Mouse (Mus musculus) stomach, embryonic 16.5 days (tissue): ENCODE measurements around the gene Trpm4. TPM values are rescaled to one million over a fixed set of nuclear protein-coding genes. Genes with fewer than 3 reads are reported as not detected.
"Not testable (repeated sequence)": the region's sequence is repeated elsewhere in the genome, so short reads cannot be mapped to it uniquely, and the experiment has no call there.

Experiments
- ATAC-seq: fragments of 200-750 bp; cut with Nextera tagmentation; 2 replicates; pipeline ENCODE4 v1.8.0; 2017; ENCODE audit warnings: moderate number of reproducible peaks, moderate TSS enrichment; ENCODE audit not compliant: insufficient read depth, low FRiP score
- H3K27ac ChIP-seq: fragments of 300-500 bp; sonication (generic); 2 replicates; pipeline ENCODE4 v1.5.1; 2014; ENCODE audit warnings: low read length
- H3K27me3 ChIP-seq: fragments of 300-500 bp; sonication (generic); 2 replicates; pipeline ENCODE4 v1.6.1; 2014; ENCODE audit warnings: low read length, control low read depth, mixed read lengths; ENCODE audit not compliant: control insufficient read depth, insufficient read depth
- H3K36me3 ChIP-seq: fragments of 300-500 bp; sonication (generic); 2 replicates; pipeline ENCODE4 v1.6.1; 2014; ENCODE audit warnings: low read length; ENCODE audit not compliant: control insufficient read depth, insufficient read depth
- H3K4me1 ChIP-seq: fragments of 300-500 bp; sonication (generic); 2 replicates; pipeline ENCODE4 v1.6.1; 2014; ENCODE audit warnings: low read length, control low read depth, mixed read lengths; ENCODE audit not compliant: control insufficient read depth, insufficient read depth
- H3K4me2 ChIP-seq: fragments of 300-500 bp; sonication (generic); 2 replicates; pipeline ENCODE4 v1.6.1; 2014; ENCODE audit warnings: low read depth, low read length, mixed read lengths
- H3K4me3 ChIP-seq: fragments of 300-500 bp; sonication (generic); replicated peaks from 2 replicates; pipeline ENCODE4 v1.5.1; 2014; ENCODE audit warnings: mild to moderate bottlenecking, low read length
- H3K9ac ChIP-seq: fragments of 300-500 bp; sonication (generic); 2 replicates; pipeline ENCODE4 v1.6.1; 2014; ENCODE audit warnings: low read length
- H3K9me3 ChIP-seq: fragments of 300-500 bp; sonication (generic); replicated peaks from 2 replicates; pipeline ENCODE4 v1.6.1; 2016; ENCODE audit warnings: low read length, control low read depth; ENCODE audit not compliant: control insufficient read depth
- WGBS: fragments of 180-500 bp; shearing (Covaris S2); extraction: QIAGEN DNeasy Blood & Tissue Kit; methylation state at CpG from one replicate; pipeline ENCODE4 v1.1.7; 2014; 5-methylcytosine and 5-hydroxymethylcytosine counted together
- polyA plus RNA-seq: library from polyadenylated mRNA; unstranded; fragments of >200 nt; fragmentation: Nextera tagmentation; extraction: Ambion mirVana; gene quantifications from 2 replicates; pipeline ENCODE4 v1.2.1, GENCODE M21; 2015

Trpm4 gene
- polyA plus RNA-seq, 1 experiment from 2014 or later = 30.1 TPM

DNA sequence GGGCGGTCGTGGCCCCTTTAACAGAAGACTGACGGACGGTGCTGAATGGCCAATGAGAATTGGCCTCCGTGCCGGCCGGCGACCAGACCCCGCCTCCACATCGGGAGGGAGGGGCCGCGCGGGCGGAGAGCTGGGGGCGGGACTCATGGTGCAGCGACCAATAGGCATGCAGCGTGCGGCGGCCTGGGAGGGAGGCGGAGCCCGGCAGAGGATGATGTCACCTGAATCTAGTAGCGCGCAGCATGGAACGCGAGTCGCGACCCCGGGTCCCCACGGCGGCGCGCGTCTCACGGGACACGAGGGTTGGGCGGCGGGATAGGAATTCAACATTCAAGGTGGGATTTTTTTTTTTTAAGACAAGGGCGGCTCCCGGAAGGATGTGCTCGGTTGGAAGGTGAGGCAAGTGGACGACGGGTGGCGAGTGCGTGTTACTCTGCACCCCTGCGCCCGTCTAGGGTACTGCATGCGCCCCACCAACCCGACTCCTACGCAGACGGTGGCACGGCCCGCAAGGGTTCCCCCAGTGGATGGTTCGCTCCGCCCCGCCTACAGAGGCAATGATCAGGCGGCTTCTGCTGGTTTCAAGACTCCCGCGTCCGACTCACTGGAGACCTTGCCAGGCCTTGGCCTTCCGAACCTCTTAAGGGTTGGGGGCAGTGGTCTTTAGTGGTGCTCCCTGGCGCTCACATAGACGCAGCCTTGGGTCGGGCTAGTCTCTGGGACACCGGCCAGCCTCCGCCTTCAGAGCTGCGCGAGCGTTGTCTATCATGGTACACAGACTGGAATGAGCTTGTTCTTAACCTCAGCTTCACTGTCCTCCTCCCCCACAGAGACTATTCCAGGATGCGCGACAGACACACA, 33.7 kb upstream of the Trpm4 start:
- under 1% methylated on average over 70 of the region's 70 CpGs for WGBS
- Histone ChIP-seq H3K36me3 (no peaks in the 10 kb centered on the region), H3K4me2 (peak overlapping the region; percentile 97), H3K9me3 (no peaks in the 10 kb centered on the region), H3K4me3 (peak overlapping the region; percentile 63), H3K27ac (peak overlapping the region; percentile 64; the same call in 1 of the 2 replicates), H3K9ac (peak overlapping the region; percentile 76), H3K27me3 (peaks cover 26% of the 10 kb centered on the region), H3K4me1 (peaks cover 25% of the 10 kb centered on the region)
- peak; percentile 89 for ATAC-seq

GRCm38 (mm10) chr7:45366652-45367019, 33.1 kb upstream of the Trpm4 start, which contains the start of gene Ppfia3:
Gene Ppfia3 (minus strand): TSS chr7:45367019.
- Histone ChIP-seq H3K27ac (peak within 1 kb of the TSS; percentile 64), H3K4me2 (peak within 1 kb of the TSS; percentile 97), H3K4me1 (peaks cover 25% of the 10 kb centered on the region), H3K4me3 (peak within 1 kb of the TSS; percentile 63), H3K27me3 (peaks cover 27% of the 10 kb centered on the region), H3K36me3 (no peaks in the 10 kb centered on the region), H3K9me3 (no peaks in the 10 kb centered on the region), H3K9ac (peak within 1 kb of the TSS; percentile 76)
- peak; percentile 6; the same call in 1 of the 2 replicates for ATAC-seq
- WGBS = under 1% methylated on average over 20 of the region's 26 CpGs

GRCm38 (mm10) chr7:45365742-45366651, 32.4 kb upstream of the Trpm4 start:
- H3K4me3 ChIP-seq = peak overlapping the region; percentile 63
- no peak overlapping the region; the same call in none of the 2 replicates for H3K27ac ChIP-seq
- no peaks in the 10 kb centered on the region for H3K9me3 ChIP-seq
- H3K4me2 ChIP-seq = peak overlapping the region; percentile 97
- no peaks in the 10 kb centered on the region for H3K36me3 ChIP-seq
- ATAC-seq = no peak
- H3K9ac ChIP-seq = peak overlapping the region; percentile 76
- H3K27me3 ChIP-seq = peaks cover 30% of the 10 kb centered on the region
- H3K4me1 ChIP-seq = peaks cover 28% of the 10 kb centered on the region
- 4% methylated on average over 35 of the region's 35 CpGs for WGBS

DNA sequence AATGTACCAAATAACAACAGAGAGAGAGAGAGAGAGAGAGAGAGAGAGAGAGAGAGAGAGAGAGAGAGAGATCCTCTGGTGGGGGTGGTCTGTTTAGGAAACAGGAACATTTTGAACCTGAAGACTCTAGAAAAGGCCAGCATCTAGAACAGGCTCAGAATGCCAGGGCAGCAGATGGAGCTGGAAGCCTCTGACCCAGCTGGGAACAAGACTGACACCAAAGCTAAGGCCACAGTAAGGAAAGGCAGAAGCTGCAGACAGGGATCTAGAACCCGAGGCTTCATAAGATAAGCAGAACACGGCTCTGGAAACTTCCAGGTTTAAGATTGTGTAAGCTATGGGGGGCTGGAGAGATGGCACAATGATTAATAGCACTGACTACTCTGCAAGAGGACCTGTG, 30.4 kb upstream of the Trpm4 start:
- no peak overlapping the region for H3K4me2 ChIP-seq
- no peaks in the 10 kb centered on the region for H3K9me3 ChIP-seq
- no peak for ATAC-seq
- H3K4me1 ChIP-seq = peaks cover 17% of the 10 kb centered on the region
- no peak overlapping the region for H3K9ac ChIP-seq
- peak overlapping the region; percentile 19; the same call in 1 of the 2 replicates for H3K27ac ChIP-seq
- peaks cover 28% of the 10 kb centered on the region for H3K27me3 ChIP-seq
- WGBS = 78% methylated on average over 2 of the region's 2 CpGs
- H3K36me3 ChIP-seq = no peaks in the 10 kb centered on the region
- no peak overlapping the region for H3K4me3 ChIP-seq

DNA sequence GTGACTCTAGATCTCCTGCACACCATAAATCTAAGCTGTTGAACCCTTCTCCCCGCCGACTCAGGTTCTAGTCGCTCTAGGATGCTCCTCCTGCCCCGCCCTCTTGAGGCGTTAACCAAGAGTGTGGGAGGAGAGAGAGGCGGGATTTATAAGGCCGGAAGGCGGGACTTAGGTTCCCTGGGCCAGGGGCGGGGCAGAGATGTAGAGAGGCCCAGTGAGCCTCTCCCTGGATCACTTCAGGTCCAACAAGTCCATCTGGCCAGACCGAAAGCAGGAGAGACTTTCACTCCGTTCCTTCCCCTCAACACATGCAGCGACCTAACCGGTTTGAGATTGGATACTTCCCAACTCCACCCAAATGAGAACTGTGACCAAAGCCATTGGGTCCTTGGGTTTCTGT, 29.2 kb upstream of the Trpm4 start:
- Histone ChIP-seq H3K4me3 (no peak overlapping the region), H3K9ac (no peak overlapping the region), H3K4me1 (peaks cover 15% of the 10 kb centered on the region), H3K36me3 (no peaks in the 10 kb centered on the region), H3K4me2 (0 out of 2 replicates have a peak overlapping the region, but pooled peaks have one; percentile 77), H3K27me3 (peaks cover 20% of the 10 kb centered on the region), H3K27ac (peak overlapping the region; percentile 76; the same call in 1 of the 2 replicates), H3K9me3 (no peaks in the 10 kb centered on the region)
- peak; percentile 24; the same call in 1 of the 2 replicates for ATAC-seq
- 4% methylated on average over 13 of the region's 13 CpGs for WGBS

GRCm38 (mm10) chr7:45361243-45361804, 27.7 kb upstream of the Trpm4 start:
- Histone ChIP-seq H3K9ac (peak overlapping the region; percentile 69), H3K9me3 (no peaks in the 10 kb centered on the region), H3K27me3 (peaks cover 20% of the 10 kb centered on the region), H3K4me3 (peak overlapping the region; percentile 46), H3K4me1 (peaks cover 9% of the 10 kb centered on the region; the same call in 1 of the 2 replicates), H3K27ac (no peak overlapping the region), H3K36me3 (no peaks in the 10 kb centered on the region), H3K4me2 (peak overlapping the region; percentile 77)
- under 1% methylated on average over 43 of the region's 43 CpGs for WGBS
- ATAC-seq = peak; percentile 83

- no peak overlapping the region for H3K9ac ChIP-seq
- H3K27me3 ChIP-seq = peaks cover 20% of the 10 kb centered on the region
- 40% methylated on average over 18 of the region's 18 CpGs for WGBS
- H3K4me1 ChIP-seq = peaks cover 6% of the 10 kb centered on the region; the same call in 1 of the 2 replicates
- H3K4me3 ChIP-seq = peak overlapping the region; percentile 46; the same call in 1 of the 2 replicates
- ATAC-seq = no peak
- no peaks in the 10 kb centered on the region for H3K36me3 ChIP-seq
- H3K4me2 ChIP-seq = peak overlapping the region; percentile 77
- H3K27ac ChIP-seq = no peak overlapping the region
- H3K9me3 ChIP-seq = no peaks in the 10 kb centered on the region
Measured at GRCm38 (mm10) chr7:45360404-45361125, 27.0 kb upstream of the Trpm4 start.

GRCm38 (mm10) chr7:45359081-45359480, 25.5 kb upstream of the Trpm4 start:
- not testable (repeated sequence) for ATAC-seq, H3K9ac ChIP-seq, H3K27ac ChIP-seq, H3K4me1 ChIP-seq, H3K4me2 ChIP-seq, H3K4me3 ChIP-seq, H3K9me3 ChIP-seq, H3K36me3 ChIP-seq
- 55% methylated on average over 10 of the region's 11 CpGs for WGBS
- H3K27me3 ChIP-seq = peaks cover 20% of the 10 kb centered on the region
